Mouse (Mus musculus): ENCODE data around the gene Sectm1a. TPM values are rescaled to one million over a fixed set of nuclear protein-coding genes. Genes with fewer than 3 reads are reported as not detected.

The Sectm1a gene
- polyA plus RNA-seq (2014; fragmentation: Illumina TruSeq; extraction: RNeasy Lipid Tissue Mini Kit (QIAGEN cat#74804); ENCODE audit: low read depth, low replicate concordance): 3.5 TPM

DNA sequence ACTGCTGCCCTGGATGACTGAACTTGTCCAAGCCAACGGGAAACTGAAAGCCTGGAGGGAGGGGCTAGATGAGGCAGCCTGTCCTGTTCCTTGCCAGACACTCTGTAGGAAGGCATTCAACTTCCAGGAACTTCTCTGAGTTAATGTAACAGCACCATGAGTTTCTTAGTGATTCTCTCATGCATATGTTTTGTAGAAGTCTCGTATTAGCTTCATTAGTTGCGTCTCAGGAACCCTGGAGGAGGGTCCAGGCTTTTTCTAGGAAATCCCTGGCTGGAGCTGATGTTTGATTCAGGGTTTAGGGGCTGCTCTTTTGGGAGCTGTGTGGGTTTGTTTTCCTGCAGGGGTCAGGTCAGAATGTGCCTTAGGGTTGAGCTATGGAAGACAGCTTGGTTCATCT is at the start of gene Sectm1a:
Sectm1a (minus strand) TSS at position 101 of the 400 bp plus-strand sequence.

DNA sequence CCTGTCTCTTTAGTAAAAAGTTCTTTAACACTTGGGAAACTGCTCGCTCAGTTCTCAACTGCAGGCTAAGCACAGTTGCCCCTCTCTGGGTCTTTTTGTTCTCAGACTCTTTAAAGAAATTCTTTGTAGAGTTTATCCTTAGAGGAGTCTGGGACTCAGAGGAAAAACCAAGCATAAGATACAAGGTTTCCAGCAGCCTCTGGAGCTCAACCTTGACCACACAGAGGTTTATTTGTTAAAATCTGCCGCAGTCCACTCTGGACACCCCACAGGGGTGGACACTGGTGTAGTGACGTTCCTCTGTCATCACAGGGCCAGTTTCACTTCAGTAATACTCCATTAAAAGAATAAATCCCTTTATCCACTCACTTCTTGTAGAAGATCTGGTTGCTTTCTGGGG is 37.6 kb upstream of the Sectm1a start, which contains the start of gene Tex19.2:
Tex19.2 (minus strand) TSS at position 101 of the 400 bp plus-strand sequence.

GRCm38 (mm10) chr11:121063379-121063778 is 17.6 kb downstream of the Sectm1a start, which contains the start of gene Sectm1b:
Sectm1b (minus strand) TSS chr11:121063569.

DNA sequence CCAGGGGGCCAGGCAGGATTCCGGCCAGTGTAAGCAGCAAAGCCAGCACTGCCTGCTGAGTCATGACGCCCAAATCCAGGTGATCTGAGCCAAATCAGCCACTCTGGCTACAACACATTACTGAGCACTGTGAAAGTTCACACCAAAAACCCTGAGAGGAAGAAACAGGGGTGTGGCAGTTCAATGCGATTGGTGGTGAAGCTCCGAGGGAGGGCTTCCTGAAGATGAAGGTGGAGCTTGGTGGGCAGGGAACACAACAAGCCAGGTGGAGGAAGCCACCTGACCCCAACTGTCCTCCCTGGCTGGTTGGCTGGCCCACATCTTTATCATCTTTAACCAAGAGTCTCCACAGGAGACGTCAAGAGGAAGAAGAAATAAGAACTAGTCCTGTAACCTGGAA is 41.7 kb downstream of the Sectm1a start, which contains the start of gene Cd7:
Cd7 (minus strand) TSS at position 117 of the 400 bp plus-strand sequence.

Other genes starting within 250 kb of the Sectm1a start
- 12.8 TPM for gene Ccdc57, start 148.3 kb downstream of the Sectm1a start, polyA plus RNA-seq (2014; fragmentation: Illumina TruSeq; extraction: RNeasy Lipid Tissue Mini Kit (QIAGEN cat#74804); ENCODE audit: low read depth, low replicate concordance)
- gene Slc16a3, start 132.7 kb downstream of the Sectm1a start, polyA plus RNA-seq (2014; fragmentation: Illumina TruSeq; extraction: RNeasy Lipid Tissue Mini Kit (QIAGEN cat#74804); ENCODE audit: low read depth, low replicate concordance): 10.3 TPM
- gene Csnk1d, start 89.9 kb downstream of the Sectm1a start, polyA plus RNA-seq (2014; fragmentation: Illumina TruSeq; extraction: RNeasy Lipid Tissue Mini Kit (QIAGEN cat#74804); ENCODE audit: low read depth, low replicate concordance): 91.1 TPM
- 1.7 TPM for gene Cd7, start 41.8 kb downstream of the Sectm1a start, polyA plus RNA-seq (2014; fragmentation: Illumina TruSeq; extraction: RNeasy Lipid Tissue Mini Kit (QIAGEN cat#74804); ENCODE audit: low read depth, low replicate concordance)
- 6.3 TPM for gene Sectm1b, start 17.7 kb downstream of the Sectm1a start, polyA plus RNA-seq (2014; fragmentation: Illumina TruSeq; extraction: RNeasy Lipid Tissue Mini Kit (QIAGEN cat#74804); ENCODE audit: low read depth, low replicate concordance)
- gene Tex19.2, start 37.5 kb upstream of the Sectm1a start, polyA plus RNA-seq (2014; fragmentation: Illumina TruSeq; extraction: RNeasy Lipid Tissue Mini Kit (QIAGEN cat#74804); ENCODE audit: low read depth, low replicate concordance): 0.38 TPM
- gene Tex19.1, start 64.9 kb upstream of the Sectm1a start, polyA plus RNA-seq (2014; fragmentation: Illumina TruSeq; extraction: RNeasy Lipid Tissue Mini Kit (QIAGEN cat#74804); ENCODE audit: low read depth, low replicate concordance): not detected
- gene Uts2r, start 79.1 kb upstream of the Sectm1a start, polyA plus RNA-seq (2014; fragmentation: Illumina TruSeq; extraction: RNeasy Lipid Tissue Mini Kit (QIAGEN cat#74804); ENCODE audit: low read depth, low replicate concordance): not detected
- 23.5 TPM for gene Hexdc, start 123.2 kb upstream of the Sectm1a start, polyA plus RNA-seq (2014; fragmentation: Illumina TruSeq; extraction: RNeasy Lipid Tissue Mini Kit (QIAGEN cat#74804); ENCODE audit: low read depth, low replicate concordance)
- 35.1 TPM for gene Ogfod3, start 123.5 kb upstream of the Sectm1a start, polyA plus RNA-seq (2014; fragmentation: Illumina TruSeq; extraction: RNeasy Lipid Tissue Mini Kit (QIAGEN cat#74804); ENCODE audit: low read depth, low replicate concordance)
- 34.5 TPM for gene Cybc1, start 148.1 kb upstream of the Sectm1a start, polyA plus RNA-seq (2014; fragmentation: Illumina TruSeq; extraction: RNeasy Lipid Tissue Mini Kit (QIAGEN cat#74804); ENCODE audit: low read depth, low replicate concordance)
- gene Narf, start 156.0 kb upstream of the Sectm1a start, polyA plus RNA-seq (2014; fragmentation: Illumina TruSeq; extraction: RNeasy Lipid Tissue Mini Kit (QIAGEN cat#74804); ENCODE audit: low read depth, low replicate concordance): 16.1 TPM
- gene Foxk2, start 178.8 kb upstream of the Sectm1a start, polyA plus RNA-seq (2014; fragmentation: Illumina TruSeq; extraction: RNeasy Lipid Tissue Mini Kit (QIAGEN cat#74804); ENCODE audit: low read depth, low replicate concordance): 31.0 TPM